Mouse (Mus musculus) frontal cortex, postnatal 14 days (tissue): Measurements from ENCODE around the gene Spata25.

ENCODE experiments used
- DNase-seq, 2 experiments: peaks; one replicate each; pipeline ENCODE4 v3.0.0; 2022; ENCODE audit warnings: low spot score in 2 of 2

Gene Spata25

GRCm38 (mm10) chr2:164783926-164784581 lies 44.3 kb downstream of the Spata25 start:
- DNase-seq: no peak

DNA sequence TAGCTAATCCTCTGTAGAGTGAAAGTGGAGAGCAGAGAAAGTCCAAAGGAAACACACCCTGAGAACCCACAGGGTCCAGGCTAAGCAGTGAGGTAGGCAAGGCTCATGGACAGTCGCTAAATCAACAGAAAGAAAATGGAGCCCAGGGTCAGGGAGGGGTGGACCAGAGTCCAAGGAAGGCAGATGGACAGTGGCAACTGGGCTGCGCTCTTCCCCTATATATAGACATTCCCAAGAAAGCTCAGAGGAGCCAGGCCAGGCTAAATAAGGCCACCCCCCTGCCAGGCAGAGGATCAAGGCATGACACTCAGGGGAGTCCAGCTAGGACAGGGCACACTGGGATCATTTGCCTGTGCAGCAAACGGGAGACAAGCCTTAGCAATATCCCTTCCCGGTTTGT lies 46.5 kb downstream of the Spata25 start:
- DNase-seq: no peak

- DNase-seq: no peak
Measured at GRCm38 (mm10) chr2:164779481-164780086, 48.8 kb downstream of the Spata25 start, which contains the start of gene Tnnc2. TSS of gene Tnnc2 (minus strand) at chr2:164779967.

DNA sequence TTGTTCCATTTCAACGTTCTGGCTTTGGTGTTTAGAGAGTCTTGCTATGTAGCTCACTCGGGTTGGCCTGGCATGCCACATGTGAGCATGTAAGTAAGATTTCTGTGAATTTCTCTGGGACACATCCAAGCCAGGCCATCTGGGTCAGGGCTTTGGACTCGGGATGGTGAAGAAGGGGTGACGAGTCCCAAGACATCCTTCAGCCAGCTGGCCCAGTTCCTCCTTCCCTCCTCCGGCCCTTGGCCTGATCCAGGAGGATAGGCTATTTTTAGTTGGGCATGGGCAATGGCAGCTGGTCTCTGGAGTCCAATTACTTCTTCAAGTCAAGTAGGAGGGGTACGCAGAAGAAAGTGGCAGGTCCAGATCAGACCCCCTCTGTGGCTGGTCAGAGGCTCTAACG lies 49.5 kb downstream of the Spata25 start:
- no peak for DNase-seq

DNA sequence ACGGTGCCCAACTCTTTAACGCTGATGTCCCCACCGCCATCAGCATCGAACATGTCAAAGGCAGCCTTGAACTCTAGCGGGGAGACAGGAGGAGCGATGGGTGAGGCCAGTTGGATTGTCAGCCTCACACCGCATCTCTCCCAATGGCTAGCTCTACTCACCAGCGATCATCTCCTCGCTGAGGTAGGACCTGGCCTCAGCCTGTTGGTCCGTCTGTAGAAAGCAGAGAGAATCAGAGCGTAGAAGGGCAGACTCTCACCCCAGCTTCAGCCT lies 50.4 kb downstream of the Spata25 start:
- no peak for DNase-seq

DNA sequence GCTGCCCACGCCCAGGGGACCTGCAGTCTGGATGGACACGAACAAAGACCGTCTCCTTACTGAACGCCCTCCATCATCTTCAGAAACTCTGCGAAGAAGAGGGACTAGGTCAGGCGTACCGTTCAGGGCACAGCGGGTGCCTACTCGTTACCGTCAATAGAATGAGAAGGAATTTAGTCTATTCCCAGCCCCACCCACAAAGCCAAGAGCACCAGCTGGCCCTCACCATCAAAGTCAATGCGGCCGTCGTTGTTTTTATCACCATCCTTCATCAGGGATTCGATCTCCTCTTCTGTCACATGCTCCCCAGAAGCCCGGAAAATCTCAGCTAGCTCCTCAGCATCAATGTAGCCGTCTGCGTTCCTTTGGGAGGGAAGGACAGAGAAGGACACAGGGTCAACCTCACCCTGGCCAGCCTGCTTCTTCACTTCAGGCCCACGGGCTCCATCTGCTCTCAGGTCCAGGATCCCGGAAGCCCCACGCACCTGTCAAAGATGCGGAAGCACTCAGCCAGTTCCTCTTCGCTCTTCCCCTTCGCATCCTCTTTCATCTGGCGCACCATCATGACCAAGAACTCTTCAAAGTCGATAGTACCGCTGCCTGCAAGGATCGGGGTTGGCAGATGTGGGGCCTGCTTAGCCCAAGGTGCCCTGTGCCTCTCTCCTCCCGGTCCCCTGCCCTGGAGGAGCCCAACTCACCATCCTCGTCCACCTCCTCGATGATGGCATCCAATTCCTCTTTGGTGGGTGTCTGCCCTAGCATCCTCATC lies 50.9 kb downstream of the Spata25 start:
- DNase-seq: no peak

DNA sequence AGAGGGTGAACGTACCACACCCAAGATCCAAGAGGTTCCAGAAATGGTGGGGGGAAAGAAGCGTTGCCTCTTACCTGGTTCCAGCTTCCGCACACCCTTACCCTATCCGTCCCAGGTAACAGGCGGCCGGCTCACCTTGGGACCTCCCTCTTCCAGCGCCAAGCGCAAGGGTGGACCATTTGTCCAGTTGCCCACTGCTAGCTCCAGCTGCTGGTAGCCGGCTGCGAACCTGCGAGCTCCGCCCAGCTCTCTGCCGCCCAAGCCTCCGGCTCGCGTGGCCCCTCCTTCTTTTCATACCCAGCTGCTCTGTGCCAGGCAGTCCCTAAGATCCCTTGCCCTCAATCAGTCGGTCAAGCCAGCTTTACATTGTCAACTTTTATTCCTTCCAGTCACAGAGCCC lies 51.5 kb downstream of the Spata25 start:
- no peak for DNase-seq
